Mouse (Mus musculus) CD4-positive helper T cell, adult 2 months (primary cell): ENCODE measurements around the gene Lrrc1.

Experiments
- DNase-seq: peaks from one replicate; pipeline ENCODE4 v3.0.0-alpha.2; 2012; ENCODE audit warnings: low read depth, missing footprints, low spot score

Lrrc1 gene

DNA sequence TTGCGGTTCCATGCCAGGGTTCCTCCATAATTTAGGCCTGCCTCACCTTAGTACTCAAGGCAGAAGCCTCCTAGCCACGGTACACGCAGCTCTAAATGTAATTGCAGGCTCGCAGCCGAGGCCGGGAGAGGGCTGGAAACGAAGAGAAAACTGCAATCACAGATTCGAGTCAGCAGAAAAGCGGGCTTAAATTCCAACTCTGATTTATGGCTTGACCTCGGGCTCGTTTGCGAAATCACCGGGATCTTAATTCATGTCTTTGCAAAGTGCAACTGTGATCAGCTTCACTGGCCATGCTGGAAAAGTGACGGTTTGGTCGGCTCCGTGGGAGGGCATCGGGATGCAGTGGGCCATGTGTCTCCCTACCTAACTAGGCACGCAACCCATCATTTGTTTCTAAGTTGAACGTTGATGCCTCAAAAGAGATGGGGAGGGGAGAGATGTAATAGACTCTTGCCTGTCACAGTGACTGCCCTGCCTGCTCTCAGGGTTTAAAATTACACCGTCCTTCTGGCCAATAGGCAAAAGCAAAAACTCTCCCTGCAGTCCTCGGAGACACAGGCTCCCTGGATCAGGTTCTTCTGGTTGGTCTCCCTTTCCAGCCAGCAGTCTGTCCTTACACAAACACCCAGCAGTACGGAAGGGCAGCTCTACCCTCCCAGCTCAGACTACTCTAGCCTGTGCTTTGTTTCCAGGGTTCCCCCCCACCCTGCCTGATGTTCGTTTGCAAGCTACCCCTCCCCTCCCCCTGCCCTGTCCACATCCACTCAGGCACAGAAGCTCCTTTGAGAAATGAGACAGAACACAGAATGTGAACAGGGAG is 117.2 kb downstream of the Lrrc1 start:
- no peak for DNase-seq

GRCm38 (mm10) chr9:77426110-77426509 is 118.6 kb downstream of the Lrrc1 start:
- no peak for DNase-seq

DNA sequence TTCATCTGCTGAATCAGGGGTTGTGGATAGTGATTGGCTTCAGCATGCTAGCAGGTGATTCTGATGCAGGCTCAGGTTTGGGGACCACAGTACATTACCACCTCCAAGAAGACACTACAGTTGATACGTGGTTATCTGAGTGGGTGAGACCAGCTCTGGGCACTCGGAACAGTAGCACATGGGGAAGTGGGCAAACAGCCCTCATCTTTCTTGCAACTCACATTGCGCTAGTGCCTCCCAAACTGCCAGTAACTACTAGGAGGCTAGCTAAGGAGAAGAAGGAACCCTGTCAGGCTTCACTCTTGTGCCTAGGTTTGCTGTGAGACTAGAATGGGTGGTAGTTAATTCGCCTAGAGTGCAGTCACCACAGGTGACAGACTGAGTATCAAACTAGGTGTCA is 119.1 kb downstream of the Lrrc1 start:
- no peak for DNase-seq

DNA sequence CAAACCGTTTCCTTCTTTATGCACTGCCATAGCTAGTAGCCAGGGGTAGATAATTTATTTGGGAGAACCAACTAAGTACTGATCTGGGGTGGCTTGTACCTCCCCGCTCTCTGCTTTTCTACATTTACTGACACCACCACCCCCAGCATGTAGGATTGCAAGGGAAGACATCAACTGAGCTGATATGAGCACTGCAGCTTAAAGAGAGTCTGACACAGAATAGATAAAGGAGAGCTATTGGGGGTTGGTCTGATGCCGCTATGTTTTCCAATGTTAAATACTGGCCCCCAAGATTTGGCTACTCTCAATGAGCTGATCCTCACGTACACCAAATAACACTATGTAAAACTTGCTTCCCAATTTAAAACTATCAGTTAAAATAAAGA is 124.5 kb downstream of the Lrrc1 start:
- DNase-seq, result no peak

- DNase-seq, result no peak
These were observed 125.0 kb downstream of the Lrrc1 start for GRCm38 (mm10) chr9:77419501-77420199.

- DNase-seq, result no peak
These were observed 125.9 kb downstream of the Lrrc1 start for GRCm38 (mm10) chr9:77418800-77419199.

DNA sequence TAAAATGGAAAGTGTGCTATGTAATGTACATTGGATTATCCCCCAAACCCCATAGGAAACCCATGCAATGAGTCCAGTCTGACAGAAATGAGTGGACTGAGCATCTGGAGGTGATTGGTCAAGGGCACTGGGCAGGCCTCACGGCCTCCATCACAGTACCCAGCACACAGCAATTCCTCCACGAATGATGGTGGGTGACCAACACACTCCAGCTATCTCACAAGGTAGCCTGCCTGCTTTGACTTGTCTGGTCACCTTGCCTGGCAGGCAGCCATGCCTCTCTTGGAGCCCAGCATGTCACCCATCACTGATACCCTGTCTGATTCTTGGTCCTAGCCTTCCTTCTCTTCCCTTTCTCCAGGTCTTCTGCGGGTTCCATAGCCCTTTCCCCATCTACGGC is 128.2 kb downstream of the Lrrc1 start:
- no peak for DNase-seq

- no peak for DNase-seq
These were observed 128.7 kb downstream of the Lrrc1 start for GRCm38 (mm10) chr9:77416002-77416401.

GRCm38 (mm10) chr9:77411830-77412425 is 132.7 kb downstream of the Lrrc1 start:
- no peak for DNase-seq

DNA sequence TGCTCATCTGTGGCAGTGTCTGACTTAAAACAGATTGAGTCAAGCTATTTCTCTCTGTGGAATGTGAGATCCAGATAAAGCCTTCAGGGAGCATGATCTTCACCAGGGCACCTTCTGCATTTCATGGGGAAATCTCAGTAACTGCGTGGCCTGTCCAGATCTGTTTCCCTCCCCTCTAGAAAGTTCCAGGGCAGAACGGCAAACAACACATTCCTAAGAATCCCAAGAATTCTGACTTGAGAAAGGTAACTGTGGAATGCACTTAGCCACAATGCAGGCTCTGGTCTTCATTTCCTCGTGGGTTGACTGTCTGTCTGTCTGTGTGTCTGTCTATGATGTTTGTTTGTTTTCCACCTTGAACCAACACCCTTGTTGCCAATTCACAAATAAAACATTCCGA is 133.7 kb downstream of the Lrrc1 start:
- DNase-seq, result no peak

DNA sequence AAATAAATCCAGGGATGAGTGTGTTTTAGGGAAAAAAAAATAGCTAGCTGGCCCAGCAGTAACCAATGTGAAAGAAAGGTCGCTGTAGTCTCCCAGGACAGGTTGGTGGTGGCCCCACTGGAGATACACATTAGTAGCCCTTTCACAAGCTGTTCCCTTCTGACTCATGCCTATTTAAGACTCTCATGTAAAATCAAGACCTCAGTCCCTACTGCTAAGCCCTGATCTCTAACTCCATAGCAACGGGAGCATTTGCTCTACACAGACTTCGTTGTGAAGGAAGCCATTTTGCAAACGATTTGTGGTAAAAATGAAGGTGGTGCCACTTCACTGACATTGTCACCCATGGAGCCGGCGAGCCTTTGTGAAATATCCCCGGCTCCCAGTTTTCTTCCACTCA is 134.1 kb downstream of the Lrrc1 start:
- DNase-seq, result no peak

GRCm38 (mm10) chr9:77408053-77408603 is 136.5 kb downstream of the Lrrc1 start:
- DNase-seq, result no peak

GRCm38 (mm10) chr9:77406906-77407305 is 137.8 kb downstream of the Lrrc1 start:
- DNase-seq, result peak; percentile 30

DNA sequence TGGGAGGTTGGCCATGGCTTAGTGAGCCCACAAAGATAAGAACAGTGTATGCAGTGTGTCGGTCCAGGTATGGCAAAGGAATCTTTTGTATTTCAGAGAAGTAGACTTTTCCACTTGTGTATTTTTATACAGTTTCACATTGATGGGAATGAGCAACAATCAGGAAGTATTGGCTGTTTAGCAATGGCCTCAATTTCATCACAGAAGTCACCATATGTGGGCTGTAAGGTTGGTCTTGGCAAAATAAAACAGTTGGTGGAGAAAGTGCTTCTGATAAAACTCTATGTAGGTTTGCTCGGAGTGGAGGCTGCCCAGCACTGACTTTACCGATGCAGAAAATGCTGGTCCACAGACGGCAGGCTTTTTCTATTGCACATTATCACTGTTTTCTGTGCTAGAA is 140.2 kb downstream of the Lrrc1 start:
- no peak for DNase-seq

DNA sequence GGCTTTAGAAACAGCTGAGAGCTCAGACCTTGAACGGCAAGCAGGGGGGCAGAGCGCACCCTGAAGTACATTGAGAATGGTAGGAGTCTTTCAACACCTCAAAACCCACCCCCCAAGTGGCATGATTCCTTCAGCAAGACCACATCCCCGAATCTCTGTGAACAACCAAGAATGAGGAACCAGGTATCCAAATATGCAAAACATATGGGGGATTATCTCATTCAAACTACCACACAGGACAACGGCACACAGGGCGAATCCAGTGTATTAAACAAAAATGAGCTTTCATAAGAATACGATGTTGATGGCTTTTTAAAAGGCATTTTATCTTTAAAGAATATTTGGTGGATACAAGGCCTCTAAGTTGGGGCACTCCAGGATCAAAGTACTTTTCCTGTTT is 140.7 kb downstream of the Lrrc1 start:
- no peak for DNase-seq

- no peak for DNase-seq
These were observed 141.7 kb downstream of the Lrrc1 start for GRCm38 (mm10) chr9:77402971-77403370.

- no peak for DNase-seq
These were observed 144.9 kb downstream of the Lrrc1 start for GRCm38 (mm10) chr9:77399801-77400200.

DNA sequence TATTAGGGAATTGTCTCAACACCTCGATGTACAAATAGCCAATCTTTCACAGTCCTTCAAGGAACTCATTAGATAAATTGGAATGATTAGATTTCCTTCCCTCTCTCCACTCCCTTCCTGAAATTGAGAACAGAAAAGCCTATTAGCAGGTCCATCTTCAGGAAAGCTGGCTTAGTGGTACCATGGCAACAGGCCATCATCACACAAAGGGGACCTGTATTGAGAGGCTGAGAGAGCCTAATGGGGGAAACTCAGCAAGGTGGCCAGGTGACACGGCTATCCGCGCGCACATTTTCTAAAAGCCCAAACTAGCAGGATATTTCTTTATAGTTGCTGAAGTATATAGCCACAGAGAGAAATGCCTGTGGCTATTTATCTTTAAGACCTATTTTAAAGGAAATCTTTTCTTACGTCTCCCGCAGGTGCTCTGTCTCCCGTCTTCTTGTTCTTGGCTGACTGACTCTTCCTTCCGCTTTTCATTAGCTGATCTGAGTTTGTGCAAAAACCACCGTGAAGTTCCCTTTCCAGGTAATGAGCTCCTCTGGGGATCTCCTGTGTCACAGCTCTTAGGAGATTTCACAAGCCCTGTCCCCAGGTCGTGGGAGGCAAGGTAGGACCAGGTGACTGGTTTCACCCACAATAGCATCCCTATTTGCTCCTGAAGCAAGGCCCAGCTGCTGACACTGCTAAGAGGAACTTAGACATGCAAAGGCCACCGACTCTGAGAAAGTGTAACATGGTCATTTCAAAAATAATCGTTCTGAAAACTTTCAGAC is 145.6 kb downstream of the Lrrc1 start:
- DNase-seq, result no peak

GRCm38 (mm10) chr9:77397027-77397426 is 147.6 kb downstream of the Lrrc1 start:
- no peak for DNase-seq

DNA sequence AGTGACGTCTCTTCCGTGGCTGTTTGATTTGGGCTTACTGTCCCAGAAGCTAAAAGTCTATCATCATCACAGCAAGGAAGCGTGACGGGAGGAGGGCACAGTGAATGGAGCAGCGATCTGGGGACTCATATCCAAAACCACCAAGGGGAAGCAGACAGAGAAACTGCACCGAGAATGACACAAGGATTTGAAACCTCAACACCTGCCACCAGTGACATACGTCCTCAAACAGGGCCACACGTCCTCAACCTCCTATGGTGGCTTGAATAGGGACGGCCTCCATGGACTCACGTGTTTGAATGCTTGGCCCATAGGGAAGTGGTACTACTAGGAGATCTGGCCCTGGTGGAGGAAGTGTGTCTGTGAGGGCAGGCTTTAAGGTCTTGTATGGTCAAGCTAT is 153.4 kb downstream of the Lrrc1 start:
- DNase-seq, result no peak

DNA sequence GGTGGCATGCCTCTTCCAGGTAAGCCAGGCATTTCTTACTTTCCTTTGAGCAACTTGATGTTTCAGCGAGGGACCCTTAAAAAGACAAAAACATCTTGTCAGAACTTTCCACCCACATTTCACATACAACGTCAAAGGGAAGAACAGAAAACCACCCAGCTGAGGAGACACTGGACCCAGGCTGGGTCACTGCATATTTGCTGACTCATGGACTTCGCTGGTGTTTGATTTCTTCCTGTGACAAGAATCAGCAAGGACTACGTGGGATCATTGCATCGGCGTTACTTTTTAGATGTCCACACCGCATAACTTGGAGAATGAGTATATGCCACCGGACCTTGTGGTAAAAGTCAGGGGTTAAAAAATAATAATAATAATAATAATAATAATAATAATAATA is 155.7 kb downstream of the Lrrc1 start:
- DNase-seq, result no peak

GRCm38 (mm10) chr9:77386751-77387150 is 157.9 kb downstream of the Lrrc1 start:
- no peak for DNase-seq
